Comparison of ENCODE assay signal across 22 mouse cellular contexts in the genomic region with DNA sequence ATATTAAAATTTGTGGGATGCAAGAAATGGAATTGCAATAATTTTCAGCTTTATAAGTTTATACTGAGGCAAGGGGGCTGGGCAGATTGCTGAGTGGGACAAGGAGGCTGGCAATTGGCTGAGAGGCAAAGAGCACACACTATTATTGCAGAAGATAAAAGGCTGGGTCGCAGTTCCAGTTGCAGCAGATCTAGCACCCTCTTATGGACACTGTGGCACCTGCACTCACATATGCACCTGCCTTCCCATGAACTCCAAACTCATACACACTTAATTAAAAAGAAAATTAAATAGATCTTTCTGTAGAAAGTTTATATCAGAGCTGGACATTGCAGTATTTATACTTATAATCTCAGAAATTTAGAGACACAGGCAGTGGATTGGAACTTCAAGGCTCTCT.
A peak's percentile ranks its signal among the peaks of the same experiment; 100 is the strongest.
DNase-seq lines count a peak whose midpoint lies in the region; ATAC-seq and TF ChIP-seq lines count a peak whose summit lies in the region.
"Had no signal": no experiment of that assay in that cellular context is flagged by ENCODE, and none has a peak within 500 bp of the region (broad histone marks: within the 10 kb centered on the region; RNA-seq: fewer than 3 reads in every experiment).

No protein-coding gene starts in this region.

- H3K27me3 ChIP-seq in CH12.LX (replicated peaks) = no peaks in the 10 kb centered on the region
- H3K27me3 ChIP-seq: midbrain, embryonic 15.5 days; neural tube, embryonic 15.5 days had no signal

- H3K9me3 ChIP-seq in CH12.LX (replicated peaks; ENCODE audit: low read length) = no peaks in the 10 kb centered on the region
- H3K9me3 ChIP-seq: forebrain, embryonic 10.5 days; heart, embryonic 10.5 days; hindbrain, embryonic 10.5 days; midbrain, embryonic 15.5 days; neural tube, embryonic 15.5 days had no signal

- no peak; the same call in 1 of the 2 replicates for TF ChIP-seq RAD21 in CH12.LX (IDR thresholded peaks at IDR 0.05; ENCODE audit: low read depth, low read length)

- no peak for TF ChIP-seq POLR2A in CH12.LX (IDR thresholded peaks at IDR 0.05; ENCODE audit: low read depth, low read length)

- H3K9ac ChIP-seq in CH12.LX (ENCODE audit: insufficient read depth, low read depth) = no peak overlapping the region
- H3K9ac ChIP-seq: midbrain, embryonic 15.5 days; neural tube, embryonic 15.5 days had no signal

- H3K4me1 ChIP-seq in CH12.LX (ENCODE audit: control insufficient read depth in 1 of 2, insufficient read depth in 2 of 2) = no peaks in the 10 kb centered on the region
- H3K4me1 ChIP-seq: forebrain, embryonic 10.5 days; heart, embryonic 10.5 days; hindbrain, embryonic 10.5 days; midbrain, embryonic 15.5 days; neural tube, embryonic 15.5 days had no signal

- intact Hi-C loops in left cerebral cortex, postnatal 25 days (cut with DNase I) = no loop called here

- no peak overlapping the region for H3K4me2 ChIP-seq in CH12.LX (ENCODE audit: insufficient read depth, low read depth, poor library complexity, severe bottlenecking)
- H3K4me2 ChIP-seq: midbrain, embryonic 15.5 days; neural tube, embryonic 15.5 days had no signal

- in situ Hi-C loops in CH12.LX (cut with MboI; ENCODE audit: low pct_ligation_motif_present, low pct_unique_long_range_greater_than_20kb, low sequenced_read_pairs) = loop anchor here (25.0 kb wide), 1 partner anchor 243 kb away; a partner anchor contains a TSS

- no peaks in the 10 kb centered on the region for H3K36me3 ChIP-seq in CH12.LX (replicated peaks in 1 of 2; ENCODE audit: control insufficient read depth in 1 of 2, insufficient read depth in 1 of 2, low read length in 1 of 2)
- H3K36me3 ChIP-seq: forebrain, embryonic 10.5 days; heart, embryonic 10.5 days; hindbrain, embryonic 10.5 days; midbrain, embryonic 15.5 days; neural tube, embryonic 15.5 days had no signal

- no peak overlapping the region for H3K4me3 ChIP-seq in layer of hippocampus, adult 2 months
- H3K4me3 ChIP-seq in CH12.LX (replicated peaks in 1 of 3; ENCODE audit: low read depth in 2 of 3, low read length in 2 of 3, poor library complexity in 1 of 3) = no peak overlapping the region
- H3K4me3 ChIP-seq: forebrain, embryonic 10.5 days; gastrocnemius, adult 2 months; heart, embryonic 10.5 days; hindbrain, embryonic 10.5 days; midbrain, embryonic 15.5 days; neural tube, embryonic 15.5 days had no signal

- no peak overlapping the region for H3K27ac ChIP-seq in layer of hippocampus, adult 2 months
- no peak overlapping the region for H3K27ac ChIP-seq in CH12.LX (ENCODE audit: insufficient read depth, low read depth)
- H3K27ac ChIP-seq: forebrain, embryonic 10.5 days; gastrocnemius, adult 2 months; heart, embryonic 10.5 days; hindbrain, embryonic 10.5 days; midbrain, embryonic 15.5 days; neural tube, embryonic 15.5 days had no signal

- ATAC-seq in megakaryocyte progenitor cell, adult 5-6 weeks (replicated peaks; ENCODE audit: poor library complexity) = peak; percentile 68; the same call in 1 of the 2 replicates
- ATAC-seq: activated CD4-positive, CD25-positive, alpha-beta regulatory T cell, adult 4 months; midbrain, embryonic 15.5 days had no signal

- no peaks in the 10 kb centered on the region for H3K79me2 ChIP-seq in CH12.LX (replicated peaks; ENCODE audit: control insufficient read depth, extremely low read depth, insufficient read depth, poor library complexity, severe bottlenecking)

- no peak for TF ChIP-seq EP300 in CH12.LX (IDR thresholded peaks at IDR 0.05; ENCODE audit: low read length)

- DNase-seq in layer of hippocampus, adult 2 months (ENCODE audit: low spot score in 2 of 2) = no peak
- DNase-seq in layer of hippocampus, postnatal 36 days = no peak
- DNase-seq in CH12.LX (ENCODE audit: extremely low read depth) (peak; percentile 18), ES-CJ7 (ENCODE audit: low read depth, low spot score) (peak; percentile 34)
- no peak for DNase-seq in left cerebral cortex, postnatal 25 days (ENCODE audit: low spot score in 2 of 2)
- no peak for DNase-seq in thymus, postnatal 36 days
- DNase-seq: adrenal gland, postnatal 14 days; cerebellum, adult 11 months; cerebellum, postnatal 10 days; gastrocnemius, adult 2 months; kidney, adult 9 months; lung, adult 18-20 months; right cerebral cortex, postnatal 14 days; spleen, adult 18-20 months; thymus, postnatal 4 days had no signal

- dilution Hi-C loops in CH12.LX (cut with MboI; ENCODE audit: extremely low pct_ligation_motif_present, extremely low pct_unique_long_range_greater_than_20kb, low sequenced_read_pairs) = no loop called here

- peak; percentile 48 for TF ChIP-seq CTCF in layer of hippocampus, adult 2 months (conservative IDR thresholded peaks at IDR 0.05)
- TF ChIP-seq CTCF in CH12.LX (conservative IDR thresholded peaks at IDR 0.05 in 1 of 2, IDR thresholded peaks at IDR 0.05 in 1 of 2; ENCODE audit: low read depth in 2 of 2, low read length in 2 of 2) = peak; percentile 15 to 22; a peak in 1 of 4 replicates

TF ChIP-seq in CH12.LX, 34 proteins besides CTCF, POLR2A, EP300 and RAD21:
- no peak for TF ChIP-seq TCF12 (IDR thresholded peaks at IDR 0.05; ENCODE audit: low read depth, low read length)
- no peak for TF ChIP-seq JUND (conservative IDR thresholded peaks at IDR 0.05; ENCODE audit: low read depth, low read length)
- TF ChIP-seq ETS1 (conservative IDR thresholded peaks at IDR 0.05; ENCODE audit: low read depth, low read length) = no peak
- no peak for TF ChIP-seq ZC3H11A (IDR thresholded peaks at IDR 0.05; ENCODE audit: low read depth, low read length)
- no peak for TF ChIP-seq TBP (conservative IDR thresholded peaks at IDR 0.05; ENCODE audit: low read depth, low read length)

Comparison
In these comparisons a context has a peak if more than half of its experiments do, and no peak if none do; other contexts are left out.
1. DNase-seq: peak in CH12.LX (single experiment) and ES-CJ7 (single experiment); none in layer of hippocampus, adult 2 months (0 of 2), layer of hippocampus, postnatal 36 days (0 of 2), left cerebral cortex, postnatal 25 days (0 of 2) and thymus, postnatal 36 days (0 of 2).